Mouse (Mus musculus) limb, embryonic 14.5 days (tissue): ENCODE measurements around the gene Slc6a12. TPM values are rescaled to one million over a fixed set of nuclear protein-coding genes. Genes with fewer than 3 reads are reported as not detected.

Experiments used
- ATAC-seq: fragments of 200-750 bp; cut with Nextera tagmentation; 2 replicates; pipeline ENCODE4 v1.8.0; 2017; ENCODE audit warnings: low read depth, moderate number of reproducible peaks, moderate TSS enrichment; ENCODE audit not compliant: low FRiP score
- DNase-seq: peaks from one replicate; pipeline ENCODE4 v3.0.0-alpha.2; 2015; ENCODE audit warnings: low spot score
- H3K27ac ChIP-seq: fragments of 300-500 bp; sonication (generic); replicated peaks from 2 replicates; pipeline ENCODE4 v1.5.1; 2014; ENCODE audit warnings: low read depth, mild to moderate bottlenecking, low read length, moderate library complexity, mixed read lengths
- H3K27me3 ChIP-seq: fragments of 300-500 bp; sonication (generic); 2 replicates; pipeline ENCODE4 v1.6.1; 2014; ENCODE audit warnings: low read length, mixed read lengths; ENCODE audit not compliant: control insufficient read depth, insufficient read depth
- H3K36me3 ChIP-seq: fragments of 300-500 bp; sonication (generic); 2 replicates; pipeline ENCODE4 v1.6.1; 2014; ENCODE audit warnings: mild to moderate bottlenecking, low read length, moderate library complexity, mixed read lengths; ENCODE audit not compliant: control insufficient read depth, insufficient read depth
- H3K4me1 ChIP-seq: fragments of 300-500 bp; sonication (generic); 2 replicates; pipeline ENCODE4 v1.6.1; 2014; ENCODE audit warnings: antibody characterized with exemption, low read length, mixed read lengths; ENCODE audit not compliant: control insufficient read depth, insufficient read depth
- H3K4me2 ChIP-seq: fragments of 300-500 bp; sonication (generic); replicated peaks from 2 replicates; pipeline ENCODE4 v1.6.1; 2014; ENCODE audit warnings: low read depth, mild to moderate bottlenecking, low read length, moderate library complexity; ENCODE audit not compliant: severe bottlenecking
- H3K4me3 ChIP-seq: fragments of 300-500 bp; sonication (generic); replicated peaks from 2 replicates; pipeline ENCODE4 v1.5.1; 2014; ENCODE audit warnings: low read length
- H3K9ac ChIP-seq: fragments of 300-500 bp; sonication (generic); 2 replicates; pipeline ENCODE4 v1.6.1; 2014; ENCODE audit warnings: mild to moderate bottlenecking, low read depth, low read length, moderate library complexity; ENCODE audit not compliant: severe bottlenecking
- H3K9me3 ChIP-seq: fragments of 300-500 bp; sonication (generic); 2 replicates; pipeline ENCODE4 v1.6.1; 2016; ENCODE audit warnings: low read length; ENCODE audit not compliant: control insufficient read depth
- POLR2A ChIP-seq: fragments of 200-500 bp; IDR thresholded peaks from 2 replicates; pipeline ENCODE4 v1.8.0; 2012; ENCODE audit warnings: inconsistent platforms, mild to moderate bottlenecking, moderate library complexity, borderline replicate concordance; ENCODE audit not compliant: insufficient read depth, insufficient read length; ENCODE audit errors: extremely low read depth
- WGBS: fragments of 180-500 bp; shearing (Covaris S2); extraction: QIAGEN DNeasy Blood & Tissue Kit; methylation state at CpG from one replicate; pipeline ENCODE4 v1.1.7; 2014; 5-methylcytosine and 5-hydroxymethylcytosine counted together
- polyA plus RNA-seq, 2 experiments: library from polyadenylated mRNA; depleted of rRNA in 1 of 2; stranded (reverse) in 1 of 2; unstranded in 1 of 2; fragments of >200 nt; fragmentation: Nextera tagmentation in 1 of 2; extraction: Ambion mirVana in 1 of 2; gene quantifications; 2 replicates each; pipeline versions ENCODE4 v1.2.1 to v1.2.3; 2012 to 2014

Gene Slc6a12
- polyA plus RNA-seq, 2 experiments: 0.23 TPM; not detected in 1

GRCm38 (mm10) chr6:121378256-121378655 lies 35.4 kb downstream of the Slc6a12 start:
- no peak overlapping the region for H3K27ac ChIP-seq
- peaks cover 3% of the 10 kb centered on the region; the same call in 1 of the 2 replicates for H3K4me1 ChIP-seq
- H3K9ac ChIP-seq: no peak overlapping the region
- 57% methylated on average over 4 of the region's 4 CpGs for WGBS
- no peaks in the 10 kb centered on the region for H3K36me3 ChIP-seq
- no peak for ATAC-seq
- no peak overlapping the region for H3K4me3 ChIP-seq
- no peak overlapping the region for H3K4me2 ChIP-seq
- H3K9me3 ChIP-seq: no peaks in the 10 kb centered on the region
- DNase-seq: no peak
- H3K27me3 ChIP-seq: no peaks in the 10 kb centered on the region
- TF ChIP-seq POLR2A: no peak

GRCm38 (mm10) chr6:121380576-121380975 lies 37.7 kb downstream of the Slc6a12 start:
- no peak overlapping the region for H3K9ac ChIP-seq
- WGBS: 81% methylated on average over 8 of the region's 8 CpGs
- ATAC-seq: no peak

GRCm38 (mm10) chr6:121382071-121382470 lies 39.2 kb downstream of the Slc6a12 start:
- H3K4me3 ChIP-seq: no peak overlapping the region
- no peak overlapping the region for H3K9ac ChIP-seq
- no peaks in the 10 kb centered on the region for H3K36me3 ChIP-seq
- DNase-seq (no peak), ATAC-seq (no peak)
- H3K27me3 ChIP-seq: no peaks in the 10 kb centered on the region
- no peaks in the 10 kb centered on the region for H3K9me3 ChIP-seq
- peaks cover 3% of the 10 kb centered on the region; the same call in 1 of the 2 replicates for H3K4me1 ChIP-seq
- H3K4me2 ChIP-seq: no peak overlapping the region
- no peak for TF ChIP-seq POLR2A
- WGBS: 47% methylated on average over 10 of the region's 10 CpGs
- H3K27ac ChIP-seq: no peak overlapping the region

More at GRCm38 (mm10) chr6:121380576-121380975, 37.7 kb downstream of the Slc6a12 start:
- no peak for DNase-seq
- Histone ChIP-seq H3K4me1 (peaks cover 3% of the 10 kb centered on the region; the same call in 1 of the 2 replicates), H3K27ac (no peak overlapping the region), H3K27me3 (no peaks in the 10 kb centered on the region), H3K36me3 (no peaks in the 10 kb centered on the region), H3K4me3 (no peak overlapping the region), H3K4me2 (no peak overlapping the region), H3K9me3 (no peaks in the 10 kb centered on the region)
- TF ChIP-seq POLR2A: no peak

- WGBS: 82% methylated on average over 3 of the region's 3 CpGs
- Histone ChIP-seq H3K9ac (no peak overlapping the region), H3K27me3 (no peaks in the 10 kb centered on the region), H3K9me3 (no peaks in the 10 kb centered on the region), H3K27ac (no peak overlapping the region), H3K36me3 (no peaks in the 10 kb centered on the region), H3K4me2 (no peak overlapping the region), H3K4me1 (peaks cover 3% of the 10 kb centered on the region; the same call in 1 of the 2 replicates), H3K4me3 (no peak overlapping the region)
- TF ChIP-seq POLR2A: no peak
- no peak for ATAC-seq
- DNase-seq: no peak
Measured at GRCm38 (mm10) chr6:121385397-121385796, 42.5 kb downstream of the Slc6a12 start.

GRCm38 (mm10) chr6:121392610-121393252 lies 49.9 kb downstream of the Slc6a12 start:
- Histone ChIP-seq H3K9me3 (no peaks in the 10 kb centered on the region), H3K9ac (no peak overlapping the region), H3K27me3 (no peaks in the 10 kb centered on the region), H3K4me3 (no peak overlapping the region), H3K4me2 (no peak overlapping the region), H3K36me3 (no peaks in the 10 kb centered on the region), H3K27ac (no peak overlapping the region), H3K4me1 (no peaks in the 10 kb centered on the region)
- no peak for TF ChIP-seq POLR2A
- ATAC-seq (no peak), DNase-seq (no peak)
- WGBS: 87% methylated on average over 4 of the region's 4 CpGs

- Histone ChIP-seq H3K4me1 (no peaks in the 10 kb centered on the region), H3K27ac (no peak overlapping the region), H3K9me3 (no peaks in the 10 kb centered on the region), H3K9ac (no peak overlapping the region), H3K36me3 (no peaks in the 10 kb centered on the region), H3K27me3 (no peaks in the 10 kb centered on the region), H3K4me2 (no peak overlapping the region), H3K4me3 (no peak overlapping the region)
- 89% methylated on average over 6 of the region's 6 CpGs for WGBS
- DNase-seq: no peak
- ATAC-seq: no peak
- TF ChIP-seq POLR2A: no peak
Measured at GRCm38 (mm10) chr6:121401140-121401539, 58.3 kb downstream of the Slc6a12 start.
